Mouse (Mus musculus) ES-E14 (cell line): ENCODE measurements around the gene Cmip. TPM values are rescaled to one million over a fixed set of nuclear protein-coding genes. Genes with fewer than 3 reads are reported as not detected.

Experiments
- DNase-seq: peaks from one replicate; pipeline ENCODE4 v3.0.0-alpha.2; 2013; ENCODE audit warnings: low read depth, low spot score
- H3K27ac ChIP-seq: 2 replicates; pipeline ENCODE4 v1.5.1; 2012; ENCODE audit warnings: low read depth, mild to moderate bottlenecking, low read length, moderate library complexity, mixed read lengths; ENCODE audit not compliant: poor library complexity, insufficient read depth, severe bottlenecking
- H3K36me3 ChIP-seq: 2 replicates; pipeline ENCODE4 v1.6.1; 2012; ENCODE audit warnings: mild to moderate bottlenecking, low read length, moderate library complexity, mixed read lengths; ENCODE audit not compliant: control insufficient read depth, poor library complexity, insufficient read depth, severe bottlenecking
- H3K4me1 ChIP-seq, 2 experiments: fragments of 150-350 bp in 1 of 2; sonication (generic) in 1 of 2; 2 replicates each; pipeline ENCODE4 v1.6.1; 2012; ENCODE audit warnings: low read length in 2 of 2, mild to moderate bottlenecking in 1 of 2, mixed read lengths in 1 of 2; ENCODE audit not compliant: control insufficient read depth in 2 of 2, insufficient read depth in 2 of 2, poor library complexity in 1 of 2
- H3K4me3 ChIP-seq, 2 experiments: fragments of 150-350 bp in 1 of 2; sonication (generic) in 1 of 2; 2 replicates each; pipeline ENCODE4 v1.5.1; 2012; ENCODE audit warnings: low read length in 2 of 2, low read depth in 1 of 2, mild to moderate bottlenecking in 1 of 2, mixed read lengths in 1 of 2; ENCODE audit not compliant: insufficient read depth in 1 of 2, poor library complexity in 1 of 2, severe bottlenecking in 1 of 2
- H3K9ac ChIP-seq: 2 replicates; pipeline ENCODE4 v1.6.1; 2012; ENCODE audit warnings: low read depth, mild to moderate bottlenecking, low read length, mixed read lengths; ENCODE audit not compliant: poor library complexity, insufficient read depth, severe bottlenecking
- H3K9me3 ChIP-seq: fragments of 150-350 bp; sonication (generic); 2 replicates; pipeline ENCODE4 v1.6.1; 2012; ENCODE audit warnings: low read depth, mild to moderate bottlenecking, low read length; ENCODE audit not compliant: control insufficient read depth, insufficient read depth
- CHD2 ChIP-seq: IDR thresholded peaks from 2 replicates; pipeline ENCODE4 v1.6.1; 2014; ENCODE audit warnings: mild to moderate bottlenecking, low read depth, low read length, inconsistent platforms
- HCFC1 ChIP-seq: IDR thresholded peaks from 2 replicates; pipeline ENCODE4 v1.6.1; 2012; ENCODE audit warnings: low read length, inconsistent platforms, borderline replicate concordance; ENCODE audit not compliant: insufficient read depth
- MAFK ChIP-seq: IDR thresholded peaks from 2 replicates; pipeline ENCODE4 v1.6.1; 2014; ENCODE audit warnings: mild to moderate bottlenecking, low read depth, low read length, inconsistent platforms; ENCODE audit not compliant: insufficient read depth
- ZC3H11A ChIP-seq: IDR thresholded peaks from 2 replicates; pipeline ENCODE4 v1.6.1; 2012; ENCODE audit warnings: low read depth, mild to moderate bottlenecking, inconsistent platforms, low read length, borderline replicate concordance
- ZNF384 ChIP-seq: IDR thresholded peaks from 2 replicates; pipeline ENCODE4 v1.6.1; 2012; ENCODE audit warnings: low read depth, low read length, inconsistent platforms
- in situ Hi-C, 2 experiments: fragments of 600-800 bp; cut with MboI; formaldehyde crosslinking; loops; one replicate each; pipeline ENCODE4 v1.15.1; 2025; ENCODE audit warnings: low sequenced_read_pairs in 2 of 2, inconsistent platforms in 1 of 2; ENCODE audit not compliant: unreplicated experiment in 2 of 2
- total RNA-seq: library from RNA; depleted of rRNA; stranded (reverse); fragments of 300-350 nt; gene quantifications from 2 replicates; pipeline ENCODE4 v1.2.3, GENCODE M21; 2012

Cmip gene
- total RNA-seq, 1 experiment = 26.3 TPM

DNA sequence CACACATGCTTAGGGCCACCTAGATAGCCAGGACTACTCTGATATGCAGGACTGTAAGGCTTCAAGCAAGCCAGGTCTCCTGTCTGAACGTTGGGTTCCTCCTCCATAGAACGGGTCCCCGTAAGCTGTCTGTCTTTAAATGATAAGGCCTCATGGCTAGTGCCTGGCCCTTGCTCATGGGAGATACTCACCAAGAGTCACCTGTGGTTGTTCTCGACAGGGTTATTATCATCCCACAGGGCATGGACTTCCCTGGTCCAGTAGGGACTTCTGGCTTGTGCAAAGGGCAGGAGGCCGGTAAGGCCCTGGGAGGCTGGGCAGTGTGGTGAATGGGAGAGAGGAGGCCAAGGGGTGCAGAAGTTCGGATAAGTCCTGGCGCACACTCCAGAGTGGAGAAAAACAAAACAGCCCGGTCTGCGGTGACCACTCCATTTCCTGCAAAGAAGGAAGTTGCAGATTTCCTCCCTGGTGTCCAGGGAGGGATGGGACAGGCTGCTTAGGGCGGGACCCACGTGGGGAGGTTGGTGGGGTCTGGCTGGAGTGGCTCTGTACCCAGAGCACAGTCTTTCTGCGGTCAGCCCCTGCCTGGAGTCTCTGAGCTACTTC, 41.2 kb downstream of the Cmip start:
- H3K4me3 ChIP-seq = no peak overlapping the region
- no peak overlapping the region for H3K9ac ChIP-seq
- H3K27ac ChIP-seq = no peak overlapping the region

DNA sequence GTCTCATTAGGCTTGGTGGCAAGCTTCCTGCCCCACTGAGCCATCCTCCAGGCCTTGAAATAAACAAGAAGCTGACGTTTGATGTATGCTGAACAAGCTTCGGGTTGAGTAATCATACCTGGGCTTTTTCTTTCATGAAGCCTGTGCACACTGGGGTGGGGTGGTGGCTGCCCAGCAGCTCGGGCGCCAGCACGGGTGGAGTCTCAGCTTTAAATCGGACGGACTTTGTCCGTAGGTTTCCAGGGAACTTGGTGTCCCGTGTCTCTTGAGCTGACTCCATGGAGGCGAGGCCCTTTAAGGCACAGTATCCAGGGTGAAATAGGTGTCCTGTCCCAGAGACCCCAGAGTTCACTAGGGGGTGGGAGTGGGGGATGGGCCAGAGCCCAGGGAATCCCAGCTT, 42.3 kb downstream of the Cmip start:
- Histone ChIP-seq H3K4me3 (no peak overlapping the region), H3K9ac (no peak overlapping the region), H3K27ac (no peak overlapping the region), H3K9me3 (no peaks in the 10 kb centered on the region), H3K4me1 (peaks cover 3 to 44% of the 10 kb centered on the region in 2 experiments; a peak in 3 of 4 replicates), H3K36me3 (no peaks in the 10 kb centered on the region; the same call in none of the 2 replicates)
- in situ Hi-C loops = no loop called here
- TF ChIP-seq HCFC1 (no peak), ZC3H11A (no peak), MAFK (no peak), CHD2 (no peak), ZNF384 (no peak)
- no peak for DNase-seq

More for the DNA sequence above, 41.2 kb downstream of the Cmip start:
- no peak for DNase-seq
- in situ Hi-C loops = no loop called here
- TF ChIP-seq ZNF384 = no peak
- no peak for TF ChIP-seq HCFC1
- TF ChIP-seq CHD2 = no peak
- no peak for TF ChIP-seq ZC3H11A
- no peak for TF ChIP-seq MAFK
- Histone ChIP-seq H3K9me3 (no peaks in the 10 kb centered on the region), H3K36me3 (no peaks in the 10 kb centered on the region; the same call in none of the 2 replicates), H3K4me1 (peaks cover 3 to 48% of the 10 kb centered on the region in 2 experiments; a peak in 3 of 4 replicates)

DNA sequence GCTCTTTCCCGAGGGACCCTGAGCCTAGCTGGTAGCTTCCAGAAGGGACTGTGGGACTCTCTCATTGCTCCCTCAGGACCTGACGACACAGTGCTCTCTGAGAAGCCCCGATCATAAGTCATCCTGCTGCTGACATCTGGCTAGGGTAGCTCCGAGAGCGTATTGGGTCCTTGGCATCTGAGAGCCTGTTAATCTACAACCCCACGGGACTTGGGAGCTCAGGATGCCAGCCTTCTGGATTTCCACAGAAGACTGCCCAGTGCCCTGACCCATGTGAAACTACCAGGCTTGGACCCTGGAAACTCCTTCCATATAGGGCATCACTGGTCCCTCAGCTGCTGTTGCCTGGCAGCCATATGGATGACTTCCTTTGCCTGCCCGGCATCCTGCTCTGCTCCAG, 43.3 kb downstream of the Cmip start:
- Histone ChIP-seq H3K9me3 (no peaks in the 10 kb centered on the region), H3K9ac (no peak overlapping the region), H3K4me1 (peaks cover 3 to 38% of the 10 kb centered on the region in 2 experiments; a peak in 3 of 4 replicates), H3K36me3 (no peaks in the 10 kb centered on the region; the same call in none of the 2 replicates), H3K27ac (no peak overlapping the region), H3K4me3 (no peak overlapping the region)
- in situ Hi-C loops = no loop called here
- TF ChIP-seq CHD2 (no peak), MAFK (no peak), HCFC1 (no peak), ZC3H11A (no peak), ZNF384 (no peak)
- DNase-seq = no peak

DNA sequence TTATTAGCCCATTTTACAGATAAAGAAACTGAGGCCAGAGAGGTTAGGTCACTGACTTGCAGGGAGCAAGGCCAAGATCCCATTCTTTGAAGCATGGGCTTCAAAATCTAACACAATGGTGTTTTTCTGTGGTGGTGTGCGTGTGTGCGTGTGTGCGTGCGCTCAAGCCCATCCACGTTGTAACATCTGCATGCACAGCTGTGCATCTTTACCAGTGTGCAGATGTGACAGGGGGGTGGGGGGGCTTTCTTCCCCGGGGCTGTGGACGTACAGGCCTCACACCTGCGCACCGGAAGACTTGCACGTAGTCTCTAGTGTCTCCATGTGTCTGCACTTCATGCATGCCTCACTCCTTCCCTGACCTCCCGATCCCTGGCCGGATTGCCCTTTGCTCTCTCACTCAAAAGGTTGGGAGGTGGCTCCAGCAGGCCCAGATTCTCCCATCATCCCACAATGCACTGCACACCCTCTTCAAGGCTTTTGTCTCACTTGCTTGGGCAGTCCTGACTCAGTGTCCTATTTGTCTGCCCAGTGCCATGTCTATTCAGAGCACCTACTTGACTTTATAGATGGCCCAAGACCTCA, 44.7 kb downstream of the Cmip start:
- peaks cover 3 to 36% of the 10 kb centered on the region in 2 experiments; a peak in 3 of 4 replicates for H3K4me1 ChIP-seq
- no peak for DNase-seq
- H3K9me3 ChIP-seq = no peaks in the 10 kb centered on the region
- H3K4me3 ChIP-seq = no peak overlapping the region
- H3K36me3 ChIP-seq = no peaks in the 10 kb centered on the region; the same call in 1 of the 2 replicates
- H3K27ac ChIP-seq = peak overlapping the region; percentile 22; the same call in 1 of the 2 replicates
- in situ Hi-C loops = no loop called here
- TF ChIP-seq MAFK (no peak), ZC3H11A (no peak), HCFC1 (no peak), CHD2 (no peak), ZNF384 (no peak)
- peak overlapping the region; percentile 8; the same call in 1 of the 2 replicates for H3K9ac ChIP-seq
